Mouse (Mus musculus) megakaryocyte, embryonic 14.5 days (primary cell): ENCODE results near the gene Cyp2c67. TPM values are rescaled to one million over a fixed set of nuclear protein-coding genes. Genes with fewer than 3 reads are reported as not detected.
"Not testable (repeated sequence)": the region's sequence is repeated elsewhere in the genome, so short reads cannot be mapped to it uniquely, and the experiment has no call there.

Experiments used
- H3K27me3 ChIP-seq: replicated peaks from 2 replicates; pipeline ENCODE3; 2012; ENCODE audit warnings: inconsistent platforms
- H3K36me3 ChIP-seq: replicated peaks from 2 replicates; pipeline ENCODE3; 2012; ENCODE audit warnings: low read length, inconsistent platforms, mixed read lengths
- H3K4me1 ChIP-seq: 2 replicates; pipeline ENCODE4 v1.6.1; 2012; ENCODE audit warnings: inconsistent platforms
- H3K4me3 ChIP-seq: replicated peaks from 2 replicates; pipeline ENCODE3; 2012; ENCODE audit warnings: moderate library complexity, mild to moderate bottlenecking, inconsistent platforms
- H3K9me3 ChIP-seq: 2 replicates; pipeline ENCODE4 v1.6.1; 2012; ENCODE audit warnings: inconsistent platforms
- FLI1 ChIP-seq: IDR thresholded peaks from 2 replicates; pipeline ENCODE4 v1.6.1; 2012; ENCODE audit warnings: low read length, inconsistent platforms, mixed read lengths
- GATA1 ChIP-seq: IDR thresholded peaks from 3 replicates; pipeline ENCODE4 v1.6.1; 2012; ENCODE audit warnings: mixed read lengths, low read length, inconsistent platforms, borderline replicate concordance
- polyA plus RNA-seq: library from polyadenylated mRNA; stranded (reverse); fragments of >175 nt; gene quantifications from 2 replicates; pipeline ENCODE4 v1.2.3, GENCODE M21; 2012; ENCODE audit warnings: low replicate concordance; ENCODE audit not compliant: insufficient read depth

The Cyp2c67 gene
- polyA plus RNA-seq, result not detected in 2 replicates

DNA sequence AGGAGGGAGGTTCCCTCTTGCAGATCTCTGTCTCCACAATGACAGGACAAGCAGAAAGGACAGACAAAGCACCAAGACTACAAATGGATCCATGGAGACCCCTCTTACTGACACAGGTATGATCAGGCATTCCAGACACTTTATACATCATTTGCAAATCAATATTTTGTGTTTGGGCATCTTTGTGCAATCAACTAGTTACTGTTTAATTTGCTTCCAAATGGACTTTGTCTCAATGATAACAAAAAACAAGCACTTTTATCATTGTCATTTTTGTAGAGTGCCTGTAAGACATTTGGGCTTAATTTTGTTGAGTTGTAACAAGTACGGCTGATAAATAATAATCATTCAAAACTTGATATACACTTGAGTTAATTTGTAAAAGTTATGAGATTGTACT, at the start of gene Cyp2c67:
Gene Cyp2c67 (minus strand): TSS at position 114 of the 400 bp plus-strand sequence.
- TF ChIP-seq FLI1, result no peak
- no peak for TF ChIP-seq GATA1
- H3K27me3 ChIP-seq, result no peaks in the 10 kb centered on the region
- no peaks in the 10 kb centered on the region for H3K36me3 ChIP-seq
- peaks cover 16% of the 10 kb centered on the region for H3K9me3 ChIP-seq
- H3K4me3 ChIP-seq, result no peak within 1 kb of the TSS
- H3K4me1 ChIP-seq, result no peaks in the 10 kb centered on the region

DNA sequence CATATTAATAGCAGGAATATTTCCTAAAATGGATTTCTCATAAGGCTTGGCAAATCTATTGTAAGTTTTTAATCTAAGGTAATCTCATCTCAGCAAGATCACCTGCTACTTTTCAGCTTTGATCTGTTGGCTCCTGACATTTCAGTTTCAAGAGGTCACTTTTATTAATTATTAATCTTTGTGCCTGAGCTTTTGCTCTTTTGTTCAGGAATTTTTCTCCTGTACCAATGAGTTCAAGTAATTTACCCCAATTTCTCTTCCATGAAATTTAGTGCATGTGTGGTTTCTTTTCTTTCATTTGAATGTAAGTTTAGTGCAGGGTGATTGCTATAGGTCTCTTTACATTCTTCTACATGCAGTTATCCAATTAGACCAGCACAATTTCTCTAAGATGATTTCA, 16.8 kb upstream of the Cyp2c67 start:
- not testable (repeated sequence) for H3K4me3 ChIP-seq, H3K36me3 ChIP-seq, H3K4me1 ChIP-seq, H3K27me3 ChIP-seq, H3K9me3 ChIP-seq

DNA sequence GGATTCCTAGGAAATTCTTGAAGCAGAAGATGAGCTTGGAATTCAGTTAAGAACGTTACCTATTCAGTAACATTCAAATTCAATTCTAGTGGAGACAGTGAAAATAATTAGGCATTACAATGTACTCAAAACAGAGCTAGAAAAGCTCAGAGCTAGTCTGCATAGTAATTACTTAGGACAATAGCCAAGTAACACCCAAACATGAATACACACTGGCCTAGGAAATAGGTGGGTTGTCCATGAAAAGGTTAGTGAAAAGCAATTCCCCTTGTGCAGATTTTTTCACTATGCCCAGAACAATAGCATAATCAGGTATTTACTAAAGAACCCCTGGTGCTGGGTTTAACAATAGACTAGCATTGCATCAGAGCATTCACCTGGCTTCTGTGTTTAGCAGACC, 3.5 kb upstream of the Cyp2c67 start:
- Histone ChIP-seq H3K36me3 (no peaks in the 10 kb centered on the region), H3K27me3 (no peaks in the 10 kb centered on the region), H3K9me3 (peaks cover 8% of the 10 kb centered on the region), H3K4me3 (no peak overlapping the region), H3K4me1 (no peaks in the 10 kb centered on the region)
- TF ChIP-seq GATA1 (no peak), FLI1 (no peak)

DNA sequence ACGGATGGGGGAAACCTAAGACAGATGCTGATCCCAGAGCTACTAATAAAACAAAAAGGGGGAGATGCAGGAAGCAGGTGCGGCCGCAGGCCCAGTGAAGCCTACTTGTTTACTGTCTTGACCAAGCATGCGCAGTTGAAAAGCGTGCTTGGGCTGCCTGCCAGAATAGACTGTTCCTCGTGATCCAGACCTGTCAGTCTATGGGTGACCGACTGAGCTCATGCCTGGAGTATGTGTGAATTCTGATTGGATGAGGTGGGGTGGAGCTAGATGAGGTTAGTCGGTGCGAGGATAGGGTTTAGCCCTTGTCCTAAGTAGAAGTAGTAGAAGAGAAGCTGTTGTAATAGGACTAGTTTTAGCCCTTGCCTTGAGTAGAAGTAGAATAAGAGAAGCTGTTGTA, 1.3 kb downstream of the Cyp2c67 start:
- no peaks in the 10 kb centered on the region for H3K4me1 ChIP-seq
- H3K27me3 ChIP-seq, result no peaks in the 10 kb centered on the region
- H3K9me3 ChIP-seq, result peaks cover 16% of the 10 kb centered on the region
- TF ChIP-seq GATA1 (no peak), FLI1 (no peak)
- no peak overlapping the region for H3K4me3 ChIP-seq
- H3K36me3 ChIP-seq, result no peaks in the 10 kb centered on the region

DNA sequence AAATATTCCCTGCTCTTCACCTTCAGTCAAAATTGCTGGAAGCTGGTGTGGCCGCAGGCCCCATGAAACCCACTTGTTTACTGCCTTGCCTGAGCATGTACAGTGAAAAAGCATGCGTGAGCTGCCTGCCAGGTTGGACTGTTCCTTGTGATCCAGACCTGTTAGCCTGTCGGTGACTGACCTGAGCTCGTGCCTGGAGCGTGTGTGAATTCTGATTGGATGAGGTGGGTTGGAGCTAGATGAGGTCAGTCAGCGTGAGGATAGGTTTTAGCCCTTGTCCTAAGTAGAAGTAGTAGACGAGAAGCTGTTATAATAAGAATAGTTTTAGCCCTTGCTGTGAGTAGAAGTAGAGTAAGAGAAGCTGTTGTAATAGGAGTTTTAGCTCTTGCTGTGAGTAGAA, 4.3 kb downstream of the Cyp2c67 start:
- peaks cover 16% of the 10 kb centered on the region for H3K9me3 ChIP-seq
- not testable (repeated sequence) for H3K4me1 ChIP-seq, H3K27me3 ChIP-seq, H3K4me3 ChIP-seq, H3K36me3 ChIP-seq

Other genes with a start within 250 kb of the Cyp2c67 start
- not detected in 2 replicates for gene Cyp2c38, start 186.0 kb downstream of the Cyp2c67 start, polyA plus RNA-seq
- not detected in 2 replicates for gene Cyp2c39, start 138.2 kb downstream of the Cyp2c67 start, polyA plus RNA-seq
- not detected in 2 replicates for gene Cyp2c68, start 92.0 kb upstream of the Cyp2c67 start, polyA plus RNA-seq
- gene Cyp2c40, start 163.8 kb upstream of the Cyp2c67 start, polyA plus RNA-seq, result not detected in 2 replicates
- not detected in 2 replicates for gene Cyp2c69, start 237.7 kb upstream of the Cyp2c67 start, polyA plus RNA-seq